Mouse (Mus musculus) lung, postnatal 0 days (tissue): ENCODE results near the gene Arsg.

Experiments
- CTCF ChIP-seq: IDR thresholded peaks from 2 replicates; pipeline ENCODE4 v1.5.1; 2016; ENCODE audit warnings: antibody characterized with exemption, mild to moderate bottlenecking
- EP300 ChIP-seq: IDR thresholded peaks from 2 replicates; pipeline ENCODE4 v1.6.1; 2016; ENCODE audit warnings: antibody characterized with exemption, mild to moderate bottlenecking, control low read depth

- TF ChIP-seq CTCF (no peak), EP300 (no peak)
These were observed 33.9 kb downstream of the Arsg start for GRCm38 (mm10) chr11:109507068-109507467.
